Mouse (Mus musculus) kidney, postnatal 0 days (tissue): Measurements from ENCODE around the gene Ntm. TPM values are rescaled to one million over a fixed set of nuclear protein-coding genes. Genes with fewer than 3 reads are reported as not detected.
A peak's percentile ranks its signal among the peaks of the same experiment; 100 is the strongest.

ENCODE experiments used
- ATAC-seq: fragments of 200-750 bp; cut with Nextera tagmentation; replicated peaks from 2 replicates; pipeline ENCODE4 v1.8.0; 2017; ENCODE audit warnings: low read depth, moderate number of reproducible peaks, moderate TSS enrichment, moderate library complexity; ENCODE audit not compliant: low FRiP score
- DNase-seq: peaks from one replicate; pipeline ENCODE4 v3.0.0-alpha.2; 2016; ENCODE audit warnings: low spot score
- H3K27ac ChIP-seq: fragments of 300-500 bp; sonication (generic); 2 replicates; pipeline ENCODE4 v1.5.1; 2014; ENCODE audit warnings: mild to moderate bottlenecking
- H3K27me3 ChIP-seq: fragments of 300-500 bp; sonication (generic); 2 replicates; pipeline ENCODE4 v1.6.1; 2014; ENCODE audit warnings: low read length, mixed read lengths; ENCODE audit not compliant: insufficient read depth
- H3K36me3 ChIP-seq: fragments of 300-500 bp; sonication (generic); 2 replicates; pipeline ENCODE4 v1.6.1; 2014; ENCODE audit warnings: low read length, mixed read lengths; ENCODE audit not compliant: insufficient read depth
- H3K4me1 ChIP-seq: fragments of 300-500 bp; sonication (generic); replicated peaks from 2 replicates; pipeline ENCODE4 v1.6.1; 2014; ENCODE audit warnings: antibody characterized with exemption, low read length, mixed read lengths; ENCODE audit not compliant: insufficient read depth
- H3K4me2 ChIP-seq: fragments of 300-500 bp; sonication (generic); 2 replicates; pipeline ENCODE4 v1.6.1; 2014; ENCODE audit warnings: mild to moderate bottlenecking, low read length, moderate library complexity, mixed read lengths
- H3K4me3 ChIP-seq: fragments of 300-500 bp; sonication (generic); replicated peaks from 2 replicates; pipeline ENCODE4 v1.5.1; 2014; ENCODE audit warnings: low read depth, low read length
- H3K9ac ChIP-seq: fragments of 300-500 bp; sonication (generic); 2 replicates; pipeline ENCODE4 v1.6.1; 2014; ENCODE audit warnings: low read depth, low read length
- H3K9me3 ChIP-seq: fragments of 300-500 bp; sonication (generic); replicated peaks from 2 replicates; pipeline ENCODE4 v1.6.1; 2016; ENCODE audit warnings: low read length, inconsistent platforms, mixed read lengths
- CTCF ChIP-seq: IDR thresholded peaks from 2 replicates; pipeline ENCODE4 v1.5.1; 2016; ENCODE audit warnings: antibody characterized with exemption, low read depth, mild to moderate bottlenecking, moderate library complexity
- WGBS: fragments of 180-500 bp; shearing (Covaris S2); extraction: QIAGEN DNeasy Blood & Tissue Kit; methylation state at CpG from one replicate; pipeline ENCODE4 v1.1.7; 2014; 5-methylcytosine and 5-hydroxymethylcytosine counted together
- polyA plus RNA-seq: library from polyadenylated mRNA; unstranded; fragments of >200 nt; fragmentation: Nextera tagmentation; extraction: Ambion mirVana; gene quantifications from 2 replicates; pipeline ENCODE4 v1.2.1, GENCODE M21; 2015

Gene Ntm
- polyA plus RNA-seq, 1 experiment from 2014 or later = 20.6 TPM

DNA sequence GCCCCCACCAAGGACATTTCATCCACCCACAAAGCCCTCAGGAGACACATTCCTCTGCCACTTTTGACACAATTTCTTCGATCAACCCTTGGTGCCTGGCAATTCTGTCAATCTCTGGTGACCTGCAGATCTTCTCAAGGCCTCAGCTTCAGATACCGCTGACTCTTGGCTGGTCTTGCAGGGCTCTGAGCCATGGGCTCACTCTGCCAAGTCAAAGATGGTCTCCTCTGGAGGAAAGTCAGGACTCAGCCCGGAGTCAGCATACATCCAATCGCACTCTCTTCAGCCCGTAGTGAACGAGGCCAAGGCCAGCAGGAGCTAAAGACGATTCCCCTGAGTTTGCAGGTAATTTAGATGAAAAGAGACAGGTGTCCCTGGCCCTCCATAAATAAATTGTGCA lies 299.7 kb downstream of the Ntm start:
- no peak for TF ChIP-seq CTCF
- no peak overlapping the region for H3K4me2 ChIP-seq
- 69% methylated on average over 7 of the region's 7 CpGs for WGBS
- no peak overlapping the region for H3K9ac ChIP-seq
- ATAC-seq (no peak), DNase-seq (no peak)
- no peaks in the 10 kb centered on the region for H3K4me1 ChIP-seq
- H3K9me3 ChIP-seq = no peaks in the 10 kb centered on the region
- no peak overlapping the region for H3K4me3 ChIP-seq
- H3K27ac ChIP-seq = no peak overlapping the region
- no peaks in the 10 kb centered on the region for H3K27me3 ChIP-seq
- H3K36me3 ChIP-seq = no peaks in the 10 kb centered on the region

GRCm38 (mm10) chr9:29661468-29662145 lies 301.3 kb downstream of the Ntm start:
- no peaks in the 10 kb centered on the region for H3K9me3 ChIP-seq
- no peak overlapping the region for H3K27ac ChIP-seq
- TF ChIP-seq CTCF = peak; percentile 98
- peak; percentile 82 for DNase-seq
- H3K4me2 ChIP-seq = no peak overlapping the region
- ATAC-seq = 0 out of 2 replicates have a peak, but pooled peaks have one; percentile 33
- H3K4me1 ChIP-seq = no peaks in the 10 kb centered on the region
- no peaks in the 10 kb centered on the region for H3K36me3 ChIP-seq
- 11% methylated on average over 3 of the region's 3 CpGs for WGBS
- H3K27me3 ChIP-seq = no peaks in the 10 kb centered on the region
- no peak overlapping the region for H3K9ac ChIP-seq
- H3K4me3 ChIP-seq = no peak overlapping the region

DNA sequence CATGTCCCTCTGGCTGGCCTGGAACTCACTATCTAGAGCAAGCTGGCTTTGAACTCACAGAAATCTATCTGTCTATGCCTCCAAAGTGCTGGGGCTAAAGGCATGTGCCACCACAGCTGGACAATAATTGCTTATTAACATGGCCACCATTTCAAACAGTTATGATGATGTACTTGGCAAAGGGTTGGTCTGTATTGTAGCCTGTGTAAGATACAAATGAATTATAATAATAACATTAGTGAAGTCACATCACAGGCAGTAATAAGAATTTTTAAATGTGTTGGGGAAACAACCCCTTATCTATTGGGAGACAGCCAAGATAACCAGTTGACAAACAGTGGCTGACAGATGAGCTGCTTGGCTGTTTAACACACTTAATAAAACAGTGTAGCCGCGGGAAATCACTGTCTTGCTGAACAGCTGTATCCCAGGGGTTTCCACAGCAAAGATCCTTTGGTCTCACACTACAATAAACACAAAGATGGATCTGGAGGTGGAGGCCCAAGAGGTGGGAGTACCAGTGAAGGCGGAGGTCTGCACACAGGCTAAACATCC lies 302.8 kb downstream of the Ntm start:
- no peak for ATAC-seq

GRCm38 (mm10) chr9:29657761-29658465 lies 305.0 kb downstream of the Ntm start:
- no peaks in the 10 kb centered on the region for H3K27me3 ChIP-seq
- H3K4me1 ChIP-seq = no peaks in the 10 kb centered on the region
- no peak for DNase-seq
- H3K4me3 ChIP-seq = no peak overlapping the region
- ATAC-seq = no peak
- no peak overlapping the region for H3K9ac ChIP-seq
- H3K27ac ChIP-seq = no peak overlapping the region
- no peaks in the 10 kb centered on the region for H3K36me3 ChIP-seq
- TF ChIP-seq CTCF = no peak
- H3K4me2 ChIP-seq = no peak overlapping the region
- 74% methylated on average over 7 of the region's 7 CpGs for WGBS
- no peaks in the 10 kb centered on the region for H3K9me3 ChIP-seq

More for the DNA sequence above, 302.8 kb downstream of the Ntm start:
- Histone ChIP-seq H3K4me3 (no peak overlapping the region), H3K27ac (no peak overlapping the region), H3K36me3 (no peaks in the 10 kb centered on the region), H3K4me1 (no peaks in the 10 kb centered on the region), H3K9me3 (no peaks in the 10 kb centered on the region), H3K27me3 (no peaks in the 10 kb centered on the region), H3K9ac (no peak overlapping the region), H3K4me2 (no peak overlapping the region)
- no peak for TF ChIP-seq CTCF
- 33% methylated on average over 3 of the region's 3 CpGs for WGBS
- no peak for DNase-seq

DNA sequence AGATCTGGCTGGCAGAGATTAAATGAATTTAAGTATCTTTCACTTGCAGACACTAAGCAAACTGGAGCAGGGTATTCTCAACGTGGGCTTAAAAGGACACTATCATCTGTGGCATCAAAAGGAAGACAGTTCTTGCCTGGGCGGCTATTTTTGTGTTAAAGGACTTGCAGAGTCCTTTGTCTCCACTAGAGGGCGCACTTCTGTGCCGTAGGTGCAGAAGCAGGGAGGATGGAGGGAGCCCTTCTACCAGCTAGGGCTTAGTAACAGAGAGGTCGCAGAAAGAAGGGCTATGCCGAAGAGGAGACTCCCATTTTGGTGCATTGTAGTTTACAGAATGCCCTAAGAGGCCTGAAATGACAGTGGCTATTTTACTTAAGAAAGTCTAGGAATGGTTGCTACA lies 308.1 kb downstream of the Ntm start:
- ATAC-seq (0 out of 2 replicates have a peak, but pooled peaks have one; percentile 37), DNase-seq (peak; percentile 70)
- no peak overlapping the region for H3K4me2 ChIP-seq
- no peak overlapping the region for H3K4me3 ChIP-seq
- no peaks in the 10 kb centered on the region for H3K4me1 ChIP-seq
- no peak overlapping the region for H3K27ac ChIP-seq
- H3K9ac ChIP-seq = no peak overlapping the region
- 23% methylated on average over 6 of the region's 6 CpGs for WGBS
- H3K27me3 ChIP-seq = no peaks in the 10 kb centered on the region
- no peaks in the 10 kb centered on the region for H3K9me3 ChIP-seq
- H3K36me3 ChIP-seq = no peaks in the 10 kb centered on the region
- TF ChIP-seq CTCF = peak; percentile 90

GRCm38 (mm10) chr9:29653678-29654235 lies 309.2 kb downstream of the Ntm start:
- Histone ChIP-seq H3K9ac (no peak overlapping the region), H3K36me3 (no peaks in the 10 kb centered on the region), H3K4me3 (no peak overlapping the region), H3K27me3 (no peaks in the 10 kb centered on the region), H3K9me3 (no peaks in the 10 kb centered on the region), H3K4me1 (no peaks in the 10 kb centered on the region), H3K4me2 (no peak overlapping the region), H3K27ac (no peak overlapping the region)
- TF ChIP-seq CTCF = no peak
- WGBS = 57% methylated on average over 14 of the region's 14 CpGs
- no peak for DNase-seq
- ATAC-seq = no peak
